Mouse (Mus musculus) liver, adult 2 months (tissue): ENCODE results near the gene Abcb9. TPM values are rescaled to one million over a fixed set of nuclear protein-coding genes. Genes with fewer than 3 reads are reported as not detected.

Experiments
- DNase-seq: peaks from one replicate; pipeline ENCODE4 v3.0.0-alpha.2; 2011; ENCODE audit warnings: low read depth, low spot score; ENCODE audit errors: extremely low read depth
- H3K27ac ChIP-seq: fragments of 200-500 bp; replicated peaks from 2 replicates; pipeline ENCODE4 v1.5.1; 2012; ENCODE audit warnings: low read depth, mild to moderate bottlenecking, control low read depth, inconsistent platforms, low read length; ENCODE audit not compliant: insufficient read depth
- H3K27me3 ChIP-seq: fragments of 200-500 bp; 2 replicates; pipeline ENCODE4 v1.6.1; 2012; ENCODE audit warnings: mild to moderate bottlenecking, moderate library complexity, low read length, inconsistent platforms; ENCODE audit not compliant: control insufficient read depth, insufficient read depth
- H3K36me3 ChIP-seq: fragments of 200-500 bp; 2 replicates; pipeline ENCODE4 v1.6.1; 2012; ENCODE audit warnings: low read length, inconsistent platforms; ENCODE audit not compliant: control insufficient read depth, insufficient read depth
- H3K4me1 ChIP-seq: fragments of 200-500 bp; 2 replicates; pipeline ENCODE4 v1.6.1; 2011; ENCODE audit warnings: low read length; ENCODE audit not compliant: control insufficient read depth, insufficient read depth
- H3K4me3 ChIP-seq: fragments of 200-500 bp; 2 replicates; pipeline ENCODE4 v1.5.1; 2011; ENCODE audit warnings: low read depth, mild to moderate bottlenecking, control low read depth, low read length, moderate library complexity; ENCODE audit not compliant: insufficient read depth
- H3K79me2 ChIP-seq: fragments of 200-500 bp; 2 replicates; pipeline ENCODE4 v1.6.1; 2012; ENCODE audit warnings: inconsistent platforms, mild to moderate bottlenecking, low read length, moderate library complexity; ENCODE audit not compliant: control insufficient read depth, insufficient read depth
- H3K9ac ChIP-seq: fragments of 200-500 bp; 2 replicates; pipeline ENCODE4 v1.6.1; 2012; ENCODE audit warnings: low read depth, mild to moderate bottlenecking, control low read depth, inconsistent platforms, low read length
- CTCF ChIP-seq: fragments of 200-500 bp; IDR thresholded peaks from 2 replicates; pipeline ENCODE4 v1.5.1; 2011; ENCODE audit warnings: low read depth, low read length, control low read depth
- POLR2A ChIP-seq: fragments of 200-500 bp; IDR thresholded peaks from 2 replicates; pipeline ENCODE4 v1.6.1; 2011; ENCODE audit warnings: low read length, control low read depth; ENCODE audit not compliant: insufficient read depth; ENCODE audit errors: extremely low read depth
- WGBS: fragments of 180-500 bp; shearing (Covaris S2); methylation state at CpG from one replicate; pipeline ENCODE4 v1.1.7; 2018; 5-methylcytosine and 5-hydroxymethylcytosine counted together
- polyA plus RNA-seq: library from polyadenylated mRNA; depleted of rRNA; stranded (reverse); fragments of >200 nt; gene quantifications from 2 replicates; pipeline ENCODE4 v1.2.3, GENCODE M21; 2012
- total RNA-seq: library from RNA; depleted of rRNA; stranded (reverse); fragments of >200 nt; gene quantifications from 2 replicates; pipeline ENCODE4 v1.2.3, GENCODE M21; 2014

The Abcb9 gene
- total and polyA plus RNA-seq, 2 experiments: 0.74 to 2.4 TPM

GRCm38 (mm10) chr5:124076559-124076958 is 19.0 kb downstream of the Abcb9 start:
- Histone ChIP-seq H3K27ac (no peak overlapping the region), H3K4me3 (no peak overlapping the region), H3K36me3 (no peaks in the 10 kb centered on the region), H3K4me1 (no peaks in the 10 kb centered on the region), H3K79me2 (no peaks in the 10 kb centered on the region), H3K27me3 (no peaks in the 10 kb centered on the region), H3K9ac (no peak overlapping the region)
- no peak for TF ChIP-seq CTCF
- TF ChIP-seq POLR2A: no peak
- peak; percentile 65 for DNase-seq
- 38% methylated on average over 9 of the region's 9 CpGs for WGBS

- H3K9ac ChIP-seq: no peak overlapping the region
- H3K27ac ChIP-seq: no peak overlapping the region
- no peaks in the 10 kb centered on the region for H3K79me2 ChIP-seq
- TF ChIP-seq CTCF: no peak
- no peak for TF ChIP-seq POLR2A
- no peak overlapping the region for H3K4me3 ChIP-seq
- no peaks in the 10 kb centered on the region for H3K36me3 ChIP-seq
- DNase-seq: no peak
- WGBS: 90% methylated on average over 9 of the region's 9 CpGs
- H3K27me3 ChIP-seq: no peaks in the 10 kb centered on the region
- no peaks in the 10 kb centered on the region for H3K4me1 ChIP-seq
Observed at GRCm38 (mm10) chr5:124075716-124076115, 19.9 kb downstream of the Abcb9 start.

- no peaks in the 10 kb centered on the region for H3K27me3 ChIP-seq
- H3K4me3 ChIP-seq: no peak overlapping the region
- no peak overlapping the region for H3K9ac ChIP-seq
- H3K79me2 ChIP-seq: no peaks in the 10 kb centered on the region
- H3K4me1 ChIP-seq: no peaks in the 10 kb centered on the region
- no peak for DNase-seq
- TF ChIP-seq POLR2A (no peak), CTCF (no peak)
- no peak overlapping the region for H3K27ac ChIP-seq
- H3K36me3 ChIP-seq: no peaks in the 10 kb centered on the region
- WGBS: 77% methylated on average over 10 of the region's 10 CpGs
Observed at GRCm38 (mm10) chr5:124074845-124075307, 20.7 kb downstream of the Abcb9 start.

GRCm38 (mm10) chr5:124073682-124074081 is 21.9 kb downstream of the Abcb9 start:
- no peaks in the 10 kb centered on the region for H3K79me2 ChIP-seq
- H3K36me3 ChIP-seq: no peaks in the 10 kb centered on the region
- no peak for DNase-seq
- no peak for TF ChIP-seq POLR2A
- TF ChIP-seq CTCF: no peak
- no peak overlapping the region for H3K9ac ChIP-seq
- H3K27me3 ChIP-seq: no peaks in the 10 kb centered on the region
- WGBS: 81% methylated on average over 9 of the region's 9 CpGs
- no peak overlapping the region for H3K27ac ChIP-seq
- H3K4me1 ChIP-seq: no peaks in the 10 kb centered on the region
- H3K4me3 ChIP-seq: no peak overlapping the region

- H3K4me1 ChIP-seq: no peaks in the 10 kb centered on the region
- no peak overlapping the region for H3K4me3 ChIP-seq
- H3K27ac ChIP-seq: no peak overlapping the region
- H3K9ac ChIP-seq: no peak overlapping the region
- no peaks in the 10 kb centered on the region for H3K27me3 ChIP-seq
- no peaks in the 10 kb centered on the region for H3K79me2 ChIP-seq
- no peak for DNase-seq
- WGBS: 46% methylated on average over 3 of the region's 3 CpGs
- TF ChIP-seq POLR2A (no peak), CTCF (no peak)
- H3K36me3 ChIP-seq: no peaks in the 10 kb centered on the region
Observed at GRCm38 (mm10) chr5:124069657-124070056, 25.9 kb downstream of the Abcb9 start.

GRCm38 (mm10) chr5:124062037-124062824 is 33.4 kb downstream of the Abcb9 start:
- no peak overlapping the region for H3K9ac ChIP-seq
- DNase-seq: no peak
- TF ChIP-seq POLR2A (no peak), CTCF (no peak)
- no peaks in the 10 kb centered on the region for H3K79me2 ChIP-seq
- no peak overlapping the region for H3K27ac ChIP-seq
- 87% methylated on average over 12 of the region's 12 CpGs for WGBS
- H3K4me1 ChIP-seq: no peaks in the 10 kb centered on the region
- no peaks in the 10 kb centered on the region for H3K27me3 ChIP-seq
- no peaks in the 10 kb centered on the region for H3K36me3 ChIP-seq
- H3K4me3 ChIP-seq: no peak overlapping the region
